Mouse (Mus musculus): Measurements from ENCODE around the gene Tnks2. TPM values are rescaled to one million over a fixed set of nuclear protein-coding genes. Genes with fewer than 3 reads are reported as not detected.
"Not testable (repeated sequence)": the region's sequence is repeated elsewhere in the genome, so short reads cannot be mapped to it uniquely, and the experiment has no call there.

The Tnks2 gene
- total RNA-seq, 4 experiments from 2014 or later, result 99.2 to 117 (median 106) TPM

GRCm38 (mm10) chr19:36827650-36828049 is 6.4 kb upstream of the Tnks2 start:
- DNase-seq, result no peak

- DNase-seq, result no peak
These were observed 5.7 kb upstream of the Tnks2 start for GRCm38 (mm10) chr19:36828322-36828721.

GRCm38 (mm10) chr19:36832951-36833787 is 863 bp upstream of the Tnks2 start:
- DNase-seq, result no peak

- DNase-seq, result no peak
These were observed 750 bp downstream of the Tnks2 start for GRCm38 (mm10) chr19:36834532-36835431.

- DNase-seq, result no peak
These were observed 2.0 kb downstream of the Tnks2 start for GRCm38 (mm10) chr19:36836035-36836434.

- no peak for DNase-seq
These were observed 6.3 kb downstream of the Tnks2 start for GRCm38 (mm10) chr19:36840301-36840700.

GRCm38 (mm10) chr19:36843866-36844265 is 9.8 kb downstream of the Tnks2 start:
- no peak for DNase-seq

GRCm38 (mm10) chr19:36845924-36846323 is 11.9 kb downstream of the Tnks2 start:
- peak; percentile 43 for DNase-seq

- DNase-seq, result no peak
These were observed 19.8 kb downstream of the Tnks2 start for GRCm38 (mm10) chr19:36853831-36854230.

- DNase-seq, result peak; percentile 49
These were observed 23.8 kb downstream of the Tnks2 start for GRCm38 (mm10) chr19:36857851-36858250.

GRCm38 (mm10) chr19:36860393-36860792 is 26.4 kb downstream of the Tnks2 start:
- DNase-seq, result no peak

- no peak for DNase-seq
These were observed 31.9 kb downstream of the Tnks2 start for GRCm38 (mm10) chr19:36865905-36866304.

GRCm38 (mm10) chr19:36867416-36867815 is 33.4 kb downstream of the Tnks2 start:
- DNase-seq, result no peak

- not testable (repeated sequence) for DNase-seq
These were observed 34.6 kb downstream of the Tnks2 start for GRCm38 (mm10) chr19:36868675-36869074.

- DNase-seq, result no peak
These were observed 40.6 kb downstream of the Tnks2 start for GRCm38 (mm10) chr19:36874651-36875050.

- no peak for DNase-seq
These were observed 43.3 kb downstream of the Tnks2 start for GRCm38 (mm10) chr19:36877329-36877728.

GRCm38 (mm10) chr19:36878743-36879495 is 44.9 kb downstream of the Tnks2 start:
- no peak for DNase-seq

GRCm38 (mm10) chr19:36883119-36883518 is 49.1 kb downstream of the Tnks2 start:
- no peak for DNase-seq

GRCm38 (mm10) chr19:36886316-36886715 is 52.3 kb downstream of the Tnks2 start:
- DNase-seq, result no peak

- DNase-seq, result no peak
These were observed 53.7 kb downstream of the Tnks2 start for GRCm38 (mm10) chr19:36887706-36888105.

- DNase-seq, result no peak
These were observed 57.7 kb downstream of the Tnks2 start for GRCm38 (mm10) chr19:36891746-36892145.

GRCm38 (mm10) chr19:36896791-36897569 is 62.9 kb downstream of the Tnks2 start:
- no peak for DNase-seq

Data from adrenal gland, adult 8-10 months (tissue).